Mouse (Mus musculus) Patski (cell line): Measurements from ENCODE around the gene Casz1. TPM values are rescaled to one million over a fixed set of nuclear protein-coding genes. Genes with fewer than 3 reads are reported as not detected.

Experiments used
- ATAC-seq: fragments of 100-300 bp; one replicate; pipeline ENCODE4 v1.8.0; 2021
- CTCF ChIA-PET: fragments of 350-600 bp; sonication (Branson Sonifier 250); formaldehyde crosslinking; loops from one replicate; lab custom pipeline; 2022; ENCODE audit warnings: inconsistent platforms; lab: Charles Lee
- POLR2A ChIA-PET: fragments of 350-600 bp; sonication (Branson Sonifier 250); formaldehyde crosslinking; loops from one replicate; lab custom pipeline; 2022; ENCODE audit warnings: antibody characterized with exemption, inconsistent platforms; lab: Charles Lee
- DNase-seq: peaks from one replicate; pipeline ENCODE4 v3.0.0-alpha.2; 2011; ENCODE audit warnings: low read depth, low spot score
- H3K27me3 ChIP-seq: fragments of 371-371 bp; one replicate; pipeline ENCODE4 v1.5.1; 2021
- CTCF ChIP-seq: fragments of 100-300 bp; IDR thresholded peaks from one replicate; pipeline ENCODE4 v1.5.1; 2021
- in situ Hi-C: fragments of 300-500 bp; cut with MboI; formaldehyde crosslinking; loops from 3 replicates; pipeline ENCODE4 v1.11.1; 2018; ENCODE audit warnings: low pct_unique_long_range_greater_than_20kb, mixed read lengths
- polyA plus RNA-seq: library from polyadenylated mRNA; unstranded; gene quantifications from one replicate; pipeline ENCODE4 v1.2.3, GENCODE M21; 2021

Gene Casz1
- polyA plus RNA-seq, 1 experiment from 2014 or later, result 6.0 TPM

DNA sequence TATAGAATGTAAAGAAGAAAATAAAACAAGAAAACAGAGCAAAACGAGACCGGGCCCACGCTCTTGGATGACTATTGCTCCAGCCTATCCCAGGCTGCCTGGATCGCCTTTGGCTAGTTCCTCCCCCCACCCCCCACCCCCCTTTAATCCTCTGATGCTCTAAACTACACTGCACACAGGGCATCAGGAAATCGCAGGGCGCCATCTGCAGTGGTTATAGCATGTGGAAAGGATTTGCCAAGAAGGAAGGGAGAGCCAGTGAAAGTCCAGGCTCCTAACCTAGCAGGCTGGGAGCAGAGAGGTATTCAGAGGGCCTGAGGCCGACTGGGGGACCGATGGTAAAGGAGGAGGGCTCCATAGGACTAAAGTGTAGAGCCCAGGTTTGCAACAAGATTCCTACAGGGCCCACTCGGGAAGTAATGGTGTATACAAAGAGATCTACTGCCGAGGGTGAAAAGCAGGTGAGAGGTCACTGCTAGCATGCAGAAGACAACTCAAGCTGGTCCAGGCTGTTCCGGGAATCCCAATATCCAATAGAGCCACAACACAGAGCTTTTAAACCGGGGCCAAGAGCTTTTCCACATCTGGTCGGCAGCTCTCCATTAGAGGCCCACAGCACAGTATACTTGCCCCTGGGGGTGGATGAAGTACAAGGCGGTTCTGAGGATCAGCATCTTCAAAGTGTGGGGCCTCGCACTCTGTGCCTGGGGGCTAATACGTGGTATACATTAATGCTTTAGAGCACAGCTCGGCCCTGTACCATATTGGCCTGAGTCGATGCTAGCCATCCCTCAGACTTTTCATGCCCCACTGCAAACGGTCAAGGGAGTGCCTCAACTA, 180.7 kb downstream of the Casz1 start:
- in situ Hi-C loops, result no loop called here
- TF ChIP-seq CTCF, result no peak
- CTCF ChIA-PET, result no interaction called here
- ATAC-seq (no peak), DNase-seq (no peak)
- no peaks in the 10 kb centered on the region for H3K27me3 ChIP-seq
- POLR2A ChIA-PET, result no interaction called here

DNA sequence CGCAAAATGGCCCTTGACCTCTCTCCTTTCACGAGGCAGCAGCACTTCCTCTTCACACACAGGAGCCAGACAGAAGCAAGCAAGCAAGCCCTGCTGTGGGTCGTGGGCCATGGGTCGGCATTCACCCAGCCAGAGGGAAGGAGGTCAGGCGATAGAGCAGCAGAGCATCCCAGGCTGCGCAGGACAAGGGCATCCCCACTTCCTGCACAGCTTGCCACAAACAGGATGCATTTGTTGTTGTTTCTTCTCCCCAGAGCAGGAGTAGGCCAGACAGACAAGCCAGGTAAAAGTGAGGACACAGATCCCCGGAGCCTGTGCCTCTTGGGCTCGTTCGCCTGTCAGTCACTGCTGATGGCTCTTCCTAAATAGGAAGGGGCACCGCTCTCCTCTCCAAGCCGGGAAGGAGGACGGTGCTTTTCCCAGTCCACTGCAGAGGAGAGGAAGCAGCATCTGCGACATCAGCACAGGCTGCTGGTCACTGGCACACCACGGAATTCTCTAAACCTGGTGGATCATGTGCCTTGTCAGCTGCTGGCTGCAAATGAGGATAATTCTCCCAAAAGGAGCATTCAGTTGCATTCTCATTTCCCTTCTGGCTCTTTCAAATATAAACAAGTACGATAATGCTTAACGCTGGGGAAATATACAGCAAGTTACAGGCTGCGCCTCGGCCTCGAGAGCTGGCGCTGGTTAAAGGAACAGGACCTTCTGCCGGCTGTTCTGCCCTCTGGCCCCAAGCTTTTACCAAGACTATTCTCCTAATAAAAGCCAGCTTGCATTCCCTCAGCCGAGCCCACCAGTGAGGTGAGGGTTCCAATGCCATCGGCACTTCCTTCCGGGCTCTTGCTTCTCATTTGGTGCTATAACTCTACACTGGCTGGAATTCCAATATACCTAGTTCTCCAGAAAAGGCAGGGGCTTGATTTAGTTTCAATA, 181.6 kb downstream of the Casz1 start:
- no peaks in the 10 kb centered on the region for H3K27me3 ChIP-seq
- CTCF ChIA-PET, result no interaction called here
- in situ Hi-C loops, result no loop called here
- DNase-seq (no peak), ATAC-seq (no peak)
- no peak for TF ChIP-seq CTCF
- POLR2A ChIA-PET, result no interaction called here

DNA sequence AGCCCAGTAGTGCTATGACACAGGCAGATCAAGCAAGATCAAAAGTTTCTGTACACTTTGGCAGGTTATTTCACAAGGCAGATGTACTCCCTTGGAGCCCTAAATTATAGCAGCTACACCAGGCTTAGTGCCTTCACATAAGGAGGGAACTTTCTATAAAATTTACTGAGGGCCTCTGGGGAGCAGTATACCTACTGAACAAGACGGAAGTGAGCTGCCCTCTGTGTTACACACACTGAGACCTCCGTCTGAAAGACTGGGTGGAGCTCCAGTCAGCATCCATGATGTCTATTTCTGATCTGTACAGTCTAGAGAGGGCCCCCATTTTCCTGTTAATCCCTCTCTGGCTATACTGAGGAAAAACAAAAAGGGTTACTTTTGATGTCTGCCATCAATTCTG, 185.8 kb downstream of the Casz1 start:
- ChIA-PET CTCF (no interaction called here), POLR2A (no interaction called here)
- TF ChIP-seq CTCF, result no peak
- H3K27me3 ChIP-seq, result no peaks in the 10 kb centered on the region
- DNase-seq (no peak), ATAC-seq (no peak)
- in situ Hi-C loops, result no loop called here

DNA sequence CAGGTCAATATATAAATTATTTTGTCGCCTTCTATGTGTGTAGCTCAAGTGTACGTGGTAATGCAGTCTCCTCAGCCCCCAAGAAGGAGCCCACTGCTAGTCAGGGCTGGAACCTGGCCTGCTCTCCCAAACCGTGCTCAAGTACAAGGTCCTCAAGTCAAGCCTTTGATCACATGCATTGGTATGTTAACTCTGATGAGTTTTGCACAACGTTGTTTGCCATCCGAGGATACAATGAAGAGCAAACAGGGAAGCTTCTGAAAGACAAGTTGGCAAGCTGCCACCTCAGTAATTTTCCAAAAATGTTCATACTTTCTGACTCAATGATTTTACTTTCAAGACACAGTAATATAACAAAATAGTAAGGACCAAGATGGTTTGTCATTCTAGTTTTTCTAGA, 189.7 kb downstream of the Casz1 start:
- in situ Hi-C loops, result no loop called here
- CTCF ChIA-PET, result interaction anchor here (1.4 kb wide), 1 partner anchor 25 kb away, joined by 3 read pairs; no protein-coding TSS in a partner anchor
- no peaks in the 10 kb centered on the region for H3K27me3 ChIP-seq
- TF ChIP-seq CTCF, result no peak
- no peak for DNase-seq
- POLR2A ChIA-PET, result no interaction called here
- ATAC-seq, result no peak

DNA sequence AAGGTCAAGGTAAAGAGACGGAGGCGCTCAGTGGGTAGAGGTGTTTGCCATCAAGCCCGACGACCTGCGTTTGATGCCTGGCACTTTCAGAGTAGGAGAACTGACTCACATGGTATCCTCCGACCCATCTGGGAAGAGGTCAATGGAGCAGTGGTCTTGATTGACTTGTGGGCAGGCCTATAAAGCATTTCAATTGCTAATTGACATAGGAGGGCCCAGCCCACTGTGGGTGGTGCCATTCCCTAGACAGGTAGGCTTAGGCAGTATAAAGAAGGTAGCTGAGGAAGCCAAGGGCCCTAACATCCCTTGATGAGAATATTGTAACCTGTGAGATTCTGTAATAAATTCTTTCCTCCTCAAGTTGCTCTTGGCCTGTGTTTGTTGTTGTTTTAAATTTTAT, 196.5 kb downstream of the Casz1 start:
- in situ Hi-C loops, result no loop called here
- no peak for TF ChIP-seq CTCF
- ATAC-seq (no peak), DNase-seq (no peak)
- CTCF ChIA-PET, result no interaction called here
- POLR2A ChIA-PET, result no interaction called here
- H3K27me3 ChIP-seq, result no peaks in the 10 kb centered on the region

DNA sequence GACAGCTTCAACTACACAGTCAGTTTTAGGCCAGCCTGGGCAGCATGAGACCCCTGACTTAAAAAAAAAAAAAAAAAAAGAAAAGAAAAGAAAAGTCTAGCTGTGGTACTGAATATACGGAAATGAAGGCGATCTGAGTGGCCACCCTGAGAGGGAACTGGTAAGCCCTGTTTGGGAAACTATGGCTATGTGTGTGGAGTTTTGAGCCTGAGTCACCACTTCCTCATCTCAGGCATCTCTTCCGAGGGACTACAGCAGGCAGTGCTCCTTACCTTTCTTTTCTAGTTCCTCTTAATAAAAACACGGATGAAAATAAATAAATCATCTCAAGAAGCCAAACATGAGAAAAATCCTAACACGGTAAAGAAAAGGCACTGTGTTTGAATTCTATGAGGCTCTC, 197.3 kb downstream of the Casz1 start:
- ChIA-PET CTCF (no interaction called here), POLR2A (no interaction called here)
- DNase-seq (no peak), ATAC-seq (no peak)
- no peaks in the 10 kb centered on the region for H3K27me3 ChIP-seq
- in situ Hi-C loops, result no loop called here
- no peak for TF ChIP-seq CTCF

DNA sequence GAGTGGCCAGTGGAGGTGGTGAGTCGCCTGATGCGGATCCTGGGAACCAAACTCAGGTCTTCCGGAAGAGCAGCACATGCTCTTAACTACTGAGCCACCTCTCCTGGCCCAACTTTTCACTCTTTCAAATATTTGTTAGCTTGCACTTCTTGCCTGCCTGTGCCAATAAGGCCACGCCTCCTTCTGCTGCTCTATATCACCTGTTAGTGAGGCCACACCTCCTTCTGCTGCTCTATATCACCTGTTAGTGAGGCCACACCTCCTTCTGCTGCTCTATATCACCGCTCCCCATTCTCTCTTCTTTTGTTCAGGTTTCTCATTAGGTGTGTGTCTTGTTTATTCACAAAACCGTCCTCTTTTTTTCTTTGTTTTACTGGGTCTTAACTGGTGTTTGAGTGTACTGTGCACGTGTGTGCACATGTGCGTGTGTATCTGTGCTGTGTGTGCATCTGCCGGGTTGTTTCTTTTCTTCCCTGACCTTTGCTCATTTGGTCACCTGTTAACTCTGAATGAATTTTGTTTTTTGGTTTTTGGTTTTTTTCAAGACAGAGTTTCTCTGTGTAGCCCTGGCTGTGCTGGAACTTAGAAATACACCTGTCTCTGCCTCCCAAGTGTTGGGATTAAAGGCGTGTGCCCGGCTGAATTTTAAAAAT, 198.3 kb downstream of the Casz1 start:
- in situ Hi-C loops, result no loop called here
- H3K27me3 ChIP-seq, result no peaks in the 10 kb centered on the region
- CTCF ChIA-PET, result no interaction called here
- POLR2A ChIA-PET, result no interaction called here
- DNase-seq (no peak), ATAC-seq (no peak)
- TF ChIP-seq CTCF, result no peak

Other genes with a start within 250 kb of the Casz1 start
- gene Exosc10, start 246.0 kb upstream of the Casz1 start, polyA plus RNA-seq, result 54.2 TPM
- 45.4 TPM for gene Srm, start 212.9 kb upstream of the Casz1 start, polyA plus RNA-seq
- 0.10 TPM for gene Masp2, start 201.9 kb upstream of the Casz1 start, polyA plus RNA-seq
- gene Tardbp, start 177.4 kb upstream of the Casz1 start, polyA plus RNA-seq, result 216 TPM
- not detected for gene Gm572, start 161.1 kb upstream of the Casz1 start, polyA plus RNA-seq